Mouse (Mus musculus) erythroblast, embryonic 14.5 days (primary cell): ENCODE data around the gene Obscn. TPM values are rescaled to one million over a fixed set of nuclear protein-coding genes. Genes with fewer than 3 reads are reported as not detected.

Source experiments
- H3K27me3 ChIP-seq: 2 replicates; pipeline ENCODE4 v1.6.1; 2012; ENCODE audit warnings: inconsistent platforms; ENCODE audit not compliant: control insufficient read depth
- H3K36me3 ChIP-seq: 2 replicates; pipeline ENCODE4 v1.6.1; 2012; ENCODE audit warnings: mild to moderate bottlenecking, inconsistent platforms; ENCODE audit not compliant: control insufficient read depth
- H3K4me1 ChIP-seq: 2 replicates; pipeline ENCODE4 v1.6.1; 2012; ENCODE audit warnings: inconsistent platforms; ENCODE audit not compliant: control insufficient read depth
- H3K4me3 ChIP-seq: replicated peaks from 2 replicates; pipeline ENCODE3; 2012; ENCODE audit warnings: moderate library complexity, mild to moderate bottlenecking, inconsistent platforms
- H3K9me3 ChIP-seq: 2 replicates; pipeline ENCODE4 v1.6.1; 2012; ENCODE audit warnings: low read length, inconsistent platforms, mixed read lengths; ENCODE audit not compliant: control insufficient read depth
- GATA1 ChIP-seq: IDR thresholded peaks from 2 replicates; pipeline ENCODE4 v1.6.1; 2012; ENCODE audit warnings: low read length, inconsistent platforms, mixed read lengths
- TAL1 ChIP-seq: IDR thresholded peaks from 3 replicates; pipeline ENCODE4 v1.6.1; 2012; ENCODE audit warnings: low read length, inconsistent platforms, mixed read lengths
- polyA plus RNA-seq: library from polyadenylated mRNA; stranded (reverse); fragments of >175 nt; gene quantifications from 2 replicates; pipeline ENCODE4 v1.2.3, GENCODE M21; 2012

Gene Obscn
- polyA plus RNA-seq, 1 experiment: 0.01 TPM

DNA sequence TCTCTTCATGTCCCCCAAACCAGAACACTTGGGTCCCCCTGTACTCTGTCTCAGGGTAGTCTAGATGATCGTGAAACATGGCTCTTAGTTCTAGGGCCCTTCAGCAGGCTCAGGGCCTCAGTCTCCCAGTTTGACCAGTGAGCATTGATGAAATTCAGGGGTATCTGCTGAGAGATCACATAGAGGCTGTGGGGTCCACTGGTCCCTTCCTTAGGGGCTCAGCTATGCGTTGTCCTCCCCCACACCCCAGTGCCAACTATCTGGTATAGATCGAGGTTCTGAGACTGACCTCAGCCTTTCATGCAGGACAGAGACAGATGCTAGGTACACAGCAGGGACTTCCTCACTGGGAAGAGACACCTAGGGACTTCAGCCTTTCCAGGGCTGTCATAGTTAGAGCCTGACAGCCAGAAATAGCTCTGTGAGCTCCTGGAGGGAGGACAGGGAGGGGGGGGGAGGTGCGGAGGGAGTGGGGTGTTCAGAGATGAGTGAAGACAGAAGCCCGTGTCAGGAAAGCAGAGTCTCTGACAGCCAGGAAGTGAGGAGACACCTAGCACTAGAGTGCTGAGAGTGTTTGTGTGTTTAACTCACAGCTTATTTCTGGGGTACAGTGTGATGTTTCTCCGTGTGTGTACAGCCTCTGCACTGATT lies 152.4 kb downstream of the Obscn start:
- Histone ChIP-seq H3K4me3 (no peak overlapping the region), H3K4me1 (peaks cover 34% of the 10 kb centered on the region), H3K27me3 (no peaks in the 10 kb centered on the region), H3K9me3 (no peaks in the 10 kb centered on the region), H3K36me3 (peaks cover 90% of the 10 kb centered on the region)
- TF ChIP-seq GATA1 (no peak), TAL1 (no peak)

DNA sequence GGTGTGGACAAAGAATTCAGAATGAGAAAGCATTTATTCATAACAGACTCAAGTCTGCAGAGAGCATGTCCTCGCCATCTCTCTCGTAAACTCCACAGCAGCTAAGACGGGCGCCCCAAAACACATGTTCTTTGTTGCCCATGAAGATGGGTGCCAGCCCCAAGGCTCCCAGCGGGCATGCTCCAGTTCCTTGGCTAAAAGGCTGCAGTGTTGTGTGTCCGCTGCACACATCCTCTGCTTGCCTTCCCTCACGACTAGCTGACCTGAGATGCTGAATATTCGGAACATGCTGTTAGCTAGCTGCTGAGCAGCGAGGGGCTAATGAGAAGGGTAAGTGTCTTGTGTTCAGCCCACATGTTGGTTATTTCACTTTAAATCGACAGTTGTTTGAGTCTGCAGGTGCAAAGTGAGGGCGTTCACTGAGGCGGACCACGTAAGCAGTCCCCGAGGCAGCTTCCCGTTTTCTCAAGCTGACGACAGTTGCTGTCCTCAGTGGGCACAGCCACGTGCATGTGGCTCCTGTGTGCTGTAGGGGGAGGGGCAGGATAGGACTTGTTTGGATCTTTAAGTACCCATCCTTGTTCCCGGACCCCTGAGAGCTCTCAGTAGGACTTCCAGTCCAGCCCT lies 153.6 kb downstream of the Obscn start:
- no peak overlapping the region for H3K4me3 ChIP-seq
- no peaks in the 10 kb centered on the region for H3K27me3 ChIP-seq
- peaks cover 77% of the 10 kb centered on the region for H3K36me3 ChIP-seq
- no peaks in the 10 kb centered on the region for H3K9me3 ChIP-seq
- no peak for TF ChIP-seq TAL1
- no peak for TF ChIP-seq GATA1
- H3K4me1 ChIP-seq: peaks cover 42% of the 10 kb centered on the region

DNA sequence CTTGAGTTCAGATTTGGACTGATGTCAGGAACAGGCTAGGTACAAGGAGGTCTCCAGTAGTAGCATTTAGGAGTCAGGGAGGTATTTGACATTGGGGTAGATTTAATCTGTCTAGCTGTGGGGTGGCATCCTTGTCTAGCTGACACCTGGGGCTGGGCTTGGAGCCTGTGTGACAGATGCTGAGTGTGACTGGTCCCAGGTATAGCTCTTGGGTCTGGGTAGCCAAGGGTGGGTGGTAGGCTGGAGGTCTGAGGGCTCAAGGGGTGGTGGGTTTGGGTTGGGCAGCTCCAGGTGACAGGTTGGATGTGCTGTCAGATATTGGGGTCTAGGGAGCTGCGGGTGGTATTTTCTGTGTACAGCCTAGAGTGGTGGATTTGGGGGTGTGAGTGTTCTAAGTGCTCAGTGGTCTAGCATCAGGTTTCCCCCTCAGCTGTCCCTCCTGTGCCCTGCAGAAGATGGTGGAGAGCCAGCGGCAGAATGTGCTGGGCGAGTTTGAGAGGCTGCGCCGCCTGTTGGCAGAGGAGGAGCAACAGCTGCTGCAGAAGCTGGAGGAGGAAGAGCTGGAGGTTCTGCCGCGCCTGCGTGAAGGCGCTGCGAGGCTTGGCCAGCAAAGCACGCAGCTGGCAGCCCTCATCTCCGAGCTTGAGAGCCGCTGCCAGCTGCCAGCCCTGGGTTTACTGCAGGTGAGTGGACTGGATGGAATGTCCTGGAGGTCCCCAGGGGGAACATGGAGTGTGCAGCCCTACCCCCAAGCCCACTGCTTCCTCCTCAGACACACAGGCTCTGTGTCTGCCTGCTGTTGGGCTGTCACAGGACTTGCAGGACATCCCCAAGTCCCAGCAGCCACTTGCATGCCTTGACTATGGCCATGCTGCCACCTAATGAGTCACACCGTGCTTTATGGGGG lies 154.4 kb downstream of the Obscn start:
- Histone ChIP-seq H3K4me3 (no peak overlapping the region), H3K36me3 (peaks cover 69% of the 10 kb centered on the region), H3K4me1 (peaks cover 46% of the 10 kb centered on the region), H3K27me3 (no peaks in the 10 kb centered on the region), H3K9me3 (no peaks in the 10 kb centered on the region)
- no peak for TF ChIP-seq GATA1
- no peak for TF ChIP-seq TAL1

DNA sequence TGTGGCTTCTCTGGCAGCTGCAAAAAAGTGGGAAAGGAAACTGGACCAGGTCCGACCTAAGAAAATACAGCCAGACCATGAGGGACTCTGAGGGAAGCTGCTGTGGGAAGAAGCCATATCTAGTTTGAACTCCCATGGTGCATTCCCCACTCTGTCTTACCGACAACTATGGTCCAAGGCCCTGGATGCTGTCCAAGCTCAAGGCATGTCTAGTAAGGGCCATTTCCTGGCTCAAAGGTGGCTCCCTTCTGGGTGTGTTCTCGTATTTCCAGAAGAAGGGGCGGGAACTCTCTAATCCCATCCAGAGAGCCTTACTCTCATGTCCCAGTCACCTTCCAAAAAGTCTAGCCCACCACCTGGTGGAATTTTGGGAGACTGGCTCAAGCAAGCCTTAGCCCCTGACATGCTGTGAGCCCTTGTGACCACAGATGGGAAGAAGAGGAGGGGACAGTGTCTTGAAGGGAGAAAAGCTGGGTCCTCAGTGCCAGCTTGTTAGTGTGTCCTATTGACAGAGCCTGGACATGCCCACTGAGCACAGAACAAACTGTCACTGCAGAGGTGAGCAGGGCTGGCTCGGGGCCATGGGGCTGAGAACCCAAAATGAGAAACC lies 155.7 kb downstream of the Obscn start:
- peaks cover 51% of the 10 kb centered on the region for H3K4me1 ChIP-seq
- TF ChIP-seq GATA1 (no peak), TAL1 (no peak)
- H3K27me3 ChIP-seq: no peaks in the 10 kb centered on the region
- H3K4me3 ChIP-seq: no peak overlapping the region
- no peaks in the 10 kb centered on the region for H3K9me3 ChIP-seq
- peaks cover 56% of the 10 kb centered on the region for H3K36me3 ChIP-seq

DNA sequence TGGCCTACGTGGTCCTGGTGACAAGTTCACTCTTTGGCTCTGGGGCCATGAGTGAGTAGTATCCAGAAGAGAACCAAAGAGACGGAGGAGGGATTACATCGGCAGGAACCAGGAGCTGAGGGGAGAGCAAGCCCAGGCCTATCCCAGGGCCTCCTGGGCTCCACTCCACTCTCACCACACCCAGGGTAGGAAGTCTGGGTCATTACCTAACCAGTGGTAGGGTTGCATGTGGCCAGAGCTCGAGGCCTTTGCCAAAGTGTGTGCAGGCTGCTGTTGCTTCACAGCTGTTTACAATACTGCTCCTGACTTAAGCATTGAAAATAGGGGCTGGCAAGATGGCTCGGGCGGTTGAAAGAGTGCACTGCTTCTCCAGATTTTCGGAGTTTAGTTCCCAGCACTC lies 156.5 kb downstream of the Obscn start:
- peaks cover 55% of the 10 kb centered on the region for H3K4me1 ChIP-seq

DNA sequence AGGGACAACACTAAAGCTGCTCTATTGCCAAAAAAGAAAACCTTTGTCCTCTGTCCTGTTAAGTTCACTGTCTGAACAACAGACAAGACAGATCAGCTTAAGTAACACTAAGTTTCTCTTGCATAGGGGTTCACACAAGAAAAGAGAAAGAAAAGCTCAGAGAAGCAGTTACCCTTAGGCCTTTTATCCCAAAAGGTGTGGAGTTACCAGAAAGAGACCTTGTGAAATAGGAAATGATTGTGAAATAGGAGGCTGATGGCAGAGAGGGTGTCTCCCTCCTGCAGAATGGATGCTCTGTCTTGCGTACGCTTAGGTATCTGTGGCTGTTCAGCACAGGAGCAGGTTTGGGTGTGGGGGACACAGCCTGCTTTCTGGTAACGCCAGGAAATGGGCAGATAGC lies 157.0 kb downstream of the Obscn start:
- H3K36me3 ChIP-seq: peaks cover 48% of the 10 kb centered on the region
- TF ChIP-seq TAL1: no peak
- no peak for TF ChIP-seq GATA1
- peaks cover 59% of the 10 kb centered on the region for H3K4me1 ChIP-seq
- H3K27me3 ChIP-seq: no peaks in the 10 kb centered on the region
- peak overlapping the region; percentile 70 for H3K4me3 ChIP-seq
- no peaks in the 10 kb centered on the region for H3K9me3 ChIP-seq

More for the DNA sequence above, 156.5 kb downstream of the Obscn start:
- Histone ChIP-seq H3K36me3 (peaks cover 49% of the 10 kb centered on the region), H3K27me3 (no peaks in the 10 kb centered on the region), H3K4me3 (peak overlapping the region; percentile 70), H3K9me3 (no peaks in the 10 kb centered on the region)
- TF ChIP-seq GATA1 (no peak), TAL1 (no peak)

DNA sequence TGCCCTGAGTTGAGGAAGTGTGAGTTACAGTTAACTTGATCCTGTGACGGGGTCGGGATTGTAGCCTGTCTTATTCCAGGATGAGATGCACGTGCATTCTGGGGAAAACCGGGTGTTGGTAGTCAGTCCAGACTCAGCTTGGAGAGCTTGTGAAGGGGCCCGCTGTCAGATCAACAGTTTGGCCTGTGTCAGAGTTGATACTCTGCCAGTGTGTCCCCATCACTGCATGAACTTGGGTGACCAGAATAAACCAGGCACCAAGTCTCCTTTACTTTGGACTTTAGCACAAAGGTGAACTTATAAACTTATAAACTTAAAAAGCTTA lies 157.5 kb downstream of the Obscn start:
- no peaks in the 10 kb centered on the region for H3K27me3 ChIP-seq
- TF ChIP-seq TAL1 (no peak), GATA1 (no peak)
- H3K9me3 ChIP-seq: no peaks in the 10 kb centered on the region
- H3K4me1 ChIP-seq: peaks cover 62% of the 10 kb centered on the region
- peak overlapping the region; percentile 70 for H3K4me3 ChIP-seq
- peaks cover 43% of the 10 kb centered on the region for H3K36me3 ChIP-seq

DNA sequence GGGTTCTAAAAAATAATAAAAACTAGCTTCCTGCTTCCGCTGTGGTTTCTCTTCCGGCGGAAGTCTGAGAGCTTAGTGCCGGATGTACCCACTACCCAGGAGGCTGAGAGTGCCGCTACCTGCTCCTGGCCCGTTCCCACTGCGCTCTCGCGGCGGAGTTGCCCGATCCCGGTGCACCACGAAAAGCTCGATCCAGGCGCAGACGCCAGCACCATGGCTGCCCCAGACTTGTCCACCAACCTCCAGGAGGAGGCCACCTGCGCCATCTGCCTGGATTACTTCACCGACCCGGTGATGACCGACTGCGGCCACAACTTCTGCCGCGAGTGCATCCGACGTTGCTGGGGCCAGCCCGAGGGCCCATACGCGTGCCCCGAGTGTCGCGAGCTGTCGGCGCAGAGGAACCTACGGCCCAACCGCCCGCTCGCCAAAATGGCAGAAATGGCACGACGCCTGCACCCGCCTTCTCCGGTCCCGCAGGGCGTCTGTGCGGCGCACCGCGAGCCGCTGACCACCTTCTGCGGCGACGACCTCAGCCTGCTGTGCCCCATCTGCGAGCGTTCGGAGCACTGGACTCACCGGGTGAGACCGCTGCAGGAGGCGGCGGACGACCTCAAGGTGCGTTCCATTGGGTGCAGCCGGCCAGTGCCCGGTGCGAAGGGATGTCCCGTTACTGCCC lies 158.0 kb downstream of the Obscn start, which contains the start of gene Trim11:
TSS of gene Trim11 (plus strand) at position 67 of the 679 bp plus-strand sequence.
- no peaks in the 10 kb centered on the region for H3K9me3 ChIP-seq
- no peaks in the 10 kb centered on the region for H3K27me3 ChIP-seq
- peaks cover 62% of the 10 kb centered on the region for H3K4me1 ChIP-seq
- TF ChIP-seq GATA1: no peak
- TF ChIP-seq TAL1: no peak
- H3K4me3 ChIP-seq: peak within 1 kb of the TSS; percentile 70
- H3K36me3 ChIP-seq: peaks cover 40% of the 10 kb centered on the region
